8 mouse cellular contexts compared by ENCODE assay signal in genomic region chr1:89072143-89072990, GRCm38 (mm10). TPM values are rescaled to one million over a fixed set of nuclear protein-coding genes. Genes with fewer than 3 reads are reported as not detected.
DNase-seq lines count a peak whose midpoint lies in the region; ATAC-seq and TF ChIP-seq lines count a peak whose summit lies in the region.

No protein-coding gene starts in this region.

- TF ChIP-seq CTCF in ES-Bruce4 (IDR thresholded peaks at IDR 0.05; ENCODE audit: low read depth, low read length): no peak

- TF ChIP-seq EP300 in ES-Bruce4 (IDR thresholded peaks at IDR 0.05; ENCODE audit: insufficient read depth, low read depth, low read length): no peak

- H3K27ac ChIP-seq in ES-Bruce4 (ENCODE audit: insufficient read depth, low read length): peak overlapping the region; percentile 8
- H3K27ac ChIP-seq in brown adipose tissue, adult 24 weeks (replicated peaks; ENCODE audit: low read depth, low read length): peak overlapping the region; percentile 66
- peak overlapping the region; percentile 90 for H3K27ac ChIP-seq in hindbrain, embryonic 13.5 days
- no peak overlapping the region for H3K27ac ChIP-seq in liver, embryonic 13.5 days

- H3K36me3 ChIP-seq in ES-Bruce4 (ENCODE audit: control insufficient read depth, insufficient read depth, low read length, poor library complexity, severe bottlenecking): no peaks in the 10 kb centered on the region
- H3K36me3 ChIP-seq in hindbrain, embryonic 13.5 days: no peaks in the 10 kb centered on the region
- no peaks in the 10 kb centered on the region for H3K36me3 ChIP-seq in liver, embryonic 13.5 days

- peaks cover 10% of the 10 kb centered on the region for H3K4me1 ChIP-seq in ES-Bruce4 (ENCODE audit: control insufficient read depth, insufficient read depth, low read length)
- H3K4me1 ChIP-seq in brown adipose tissue, adult 24 weeks (ENCODE audit: control insufficient read depth, insufficient read depth, insufficient read length, low read length): peaks cover 14% of the 10 kb centered on the region
- H3K4me1 ChIP-seq in hindbrain, embryonic 13.5 days (replicated peaks): peaks cover 66% of the 10 kb centered on the region
- H3K4me1 ChIP-seq in liver, embryonic 13.5 days (replicated peaks): peaks cover 29% of the 10 kb centered on the region

- no peaks in the 10 kb centered on the region for H3K27me3 ChIP-seq in ES-Bruce4 (ENCODE audit: control insufficient read depth, insufficient read depth, low read length, poor library complexity, severe bottlenecking)
- no peaks in the 10 kb centered on the region for H3K27me3 ChIP-seq in hindbrain, embryonic 13.5 days
- peaks cover 35% of the 10 kb centered on the region for H3K27me3 ChIP-seq in liver, embryonic 13.5 days

- no peak for DNase-seq in liver, embryonic 13.5 days
- no peak for DNase-seq in thymus, postnatal 14 days
- no peak for DNase-seq in thymus, adult 18-20 months
- DNase-seq in frontal cortex, postnatal 14 days (ENCODE audit: low spot score in 2 of 2): no peak
- DNase-seq in cerebellum, adult 8-10 months: no peak

- H3K4me2 ChIP-seq in hindbrain, embryonic 13.5 days: peak overlapping the region; percentile 75
- H3K4me2 ChIP-seq in liver, embryonic 13.5 days: peak overlapping the region; percentile 84; the same call in 1 of the 2 replicates

- no peaks in the 10 kb centered on the region for H3K9me3 ChIP-seq in ES-Bruce4 (replicated peaks; ENCODE audit: control insufficient read depth, insufficient read depth, low read length, poor library complexity, severe bottlenecking)
- H3K9me3 ChIP-seq in hindbrain, embryonic 13.5 days: no peaks in the 10 kb centered on the region
- H3K9me3 ChIP-seq in liver, embryonic 13.5 days (replicated peaks): no peaks in the 10 kb centered on the region

- ATAC-seq in hindbrain, embryonic 13.5 days (ENCODE audit: low FRiP score): no peak
- ATAC-seq in liver, embryonic 13.5 days (ENCODE audit: low read depth): no peak

- H3K9ac ChIP-seq in ES-Bruce4 (ENCODE audit: low read depth, poor library complexity, severe bottlenecking): peak overlapping the region; percentile 82
- peak overlapping the region; percentile 85 for H3K9ac ChIP-seq in hindbrain, embryonic 13.5 days
- H3K9ac ChIP-seq in liver, embryonic 13.5 days: no peak overlapping the region

- peak overlapping the region; percentile 72 for H3K4me3 ChIP-seq in ES-Bruce4 (ENCODE audit: low read depth, low read length)
- peak overlapping the region; percentile 86 for H3K4me3 ChIP-seq in brown adipose tissue, adult 24 weeks (ENCODE audit: insufficient read depth, low read depth, low read length)
- peak overlapping the region; percentile 87 for H3K4me3 ChIP-seq in hindbrain, embryonic 13.5 days
- no peak overlapping the region for H3K4me3 ChIP-seq in liver, embryonic 13.5 days (replicated peaks)

- 4% methylated on average over 14 of the region's 14 CpGs for WGBS in hindbrain, embryonic 13.5 days
- 41% methylated on average over 14 of the region's 14 CpGs for WGBS in liver, embryonic 13.5 days (ENCODE audit: insufficient replicate concordance)

- TF ChIP-seq POLR2A in ES-Bruce4 (IDR thresholded peaks at IDR 0.05; ENCODE audit: insufficient read depth, low read length): no peak

RNA-seq across cellular contexts. Expression of gene Sh3bp4, which starts 2.2 kb away (rescaled TPM):
- 32.1 and 37.6 TPM in 2 replicates for polyA plus RNA-seq in ES-Bruce4 (2011; ENCODE audit: insufficient read depth, insufficient read length, low read depth, missing spikeins)
- polyA plus RNA-seq in brown adipose tissue, adult 24 weeks (2012; ENCODE audit: insufficient read depth, insufficient read length, missing spikeins): 3.6 and 4.7 TPM in 2 replicates
- 19.5 and 20.9 TPM in 2 replicates for polyA plus RNA-seq in hindbrain, embryonic 13.5 days (2015; fragmentation: Nextera tagmentation; extraction: Ambion mirVana)
- polyA plus RNA-seq in liver, embryonic 13.5 days (2015; fragmentation: Nextera tagmentation; extraction: Ambion mirVana): 0.81 and 0.86 TPM in 2 replicates
